ENCODE assay signal across 20 mouse cellular contexts in the genomic region with DNA sequence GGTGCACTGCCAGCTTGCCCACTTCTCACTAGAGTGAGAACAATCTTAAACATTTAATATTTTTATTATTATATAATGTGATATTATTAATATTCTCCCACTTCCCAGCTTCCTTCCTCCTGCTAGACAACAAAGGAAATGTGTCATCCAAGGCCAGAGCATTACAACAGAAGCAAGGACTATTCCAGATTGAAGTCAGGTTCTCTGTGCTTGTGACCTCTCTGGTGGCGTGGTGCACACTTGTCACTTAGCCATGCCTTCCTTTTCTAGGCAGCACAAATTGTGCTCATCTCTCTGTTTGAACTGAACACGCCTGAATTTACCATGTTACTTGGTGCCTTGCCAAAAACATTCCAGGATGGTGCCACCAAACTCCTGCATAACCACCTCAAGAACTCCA.
DNase-seq lines count a peak whose midpoint lies in the region; TF ChIP-seq lines count a peak whose summit lies in the region.
"Had no signal": no experiment of that assay in that cellular context is flagged by ENCODE, and none has a peak within 500 bp of the region (broad histone marks: within the 10 kb centered on the region; RNA-seq: fewer than 3 reads in every experiment).

No protein-coding gene starts in this region.

- H3K4me1 ChIP-seq in bone marrow macrophage, adult 2 months (ENCODE audit: control insufficient read depth, insufficient read depth, low read length): peaks cover 9% of the 10 kb centered on the region
- H3K4me1 ChIP-seq: embryonic facial prominence, embryonic 13.5 days; embryonic facial prominence, embryonic 15.5 days; forebrain, embryonic 10.5 days; forebrain, embryonic 12.5 days had no signal

- no peak for TF ChIP-seq CTCF in bone marrow macrophage, adult 2 months (IDR thresholded peaks at IDR 0.05; ENCODE audit: low read depth, low read length)

- DNase-seq in adrenal gland, adult (ENCODE audit: inconsistent age in 2 of 2, low spot score in 1 of 2): peak; percentile 18 to 76
- no peak for DNase-seq in adrenal gland, postnatal 4 days (ENCODE audit: low spot score in 2 of 2)
- DNase-seq in adrenal gland, adult 8-10 months: peak; percentile 31
- DNase-seq in adrenal gland, adult 18-20 months (ENCODE audit: low spot score in 2 of 2): no peak
- DNase-seq in adrenal gland, postnatal 10 days: peak; percentile 8
- DNase-seq in yolk sac, embryonic 10.5 days (ENCODE audit: low spot score): no peak
- DNase-seq: B cell, adult 2 months; cerebellum, adult 11 months; cerebellum, adult 18-20 months; cerebellum, adult 8-10 months; cerebellum, adult 9-11 months; cerebellum, postnatal 14 days; cerebellum, postnatal 36 days; embryo, embryonic 11 days had no signal

- H3K27ac ChIP-seq in bone marrow macrophage, adult 2 months (ENCODE audit: insufficient read depth, low read depth, low read length): peak overlapping the region; percentile 66
- H3K27ac ChIP-seq: embryonic facial prominence, embryonic 13.5 days; embryonic facial prominence, embryonic 15.5 days; forebrain, embryonic 10.5 days; forebrain, embryonic 12.5 days had no signal

- TF ChIP-seq POLR2A in bone marrow macrophage, adult 2 months (IDR thresholded peaks at IDR 0.05; ENCODE audit: borderline replicate concordance, low read depth, low read length): no peak

- no peak overlapping the region for H3K4me3 ChIP-seq in bone marrow macrophage, adult 2 months (ENCODE audit: insufficient read depth, low read length)
- H3K4me3 ChIP-seq: embryonic facial prominence, embryonic 13.5 days; embryonic facial prominence, embryonic 15.5 days; erythroblast, embryonic 14.5 days; forebrain, embryonic 10.5 days; forebrain, embryonic 12.5 days had no signal

Comparison
In these comparisons a context has a peak if more than half of its experiments do, and no peak if none do; other contexts are left out.
1. DNase-seq: peak in adrenal gland, adult (2 of 2), adrenal gland, adult 8-10 months (single experiment) and adrenal gland, postnatal 10 days (single experiment); none in adrenal gland, postnatal 4 days (0 of 2), adrenal gland, adult 18-20 months (0 of 2) and yolk sac, embryonic 10.5 days (single experiment).